Mouse (Mus musculus) cerebellum, adult 2 months (tissue): ENCODE results near the gene Birc2.

ENCODE experiments used
- CTCF ChIP-seq: fragments of 200-500 bp; IDR thresholded peaks from 2 replicates; pipeline ENCODE4 v1.5.1; 2011; ENCODE audit warnings: low read depth, mild to moderate bottlenecking, control low read depth, low read length, moderate library complexity, borderline replicate concordance; ENCODE audit not compliant: insufficient read depth
- POLR2A ChIP-seq: fragments of 200-500 bp; IDR thresholded peaks from 2 replicates; pipeline ENCODE4 v1.6.1; 2011; ENCODE audit warnings: low read length, control low read depth, borderline replicate concordance; ENCODE audit not compliant: insufficient read depth

DNA sequence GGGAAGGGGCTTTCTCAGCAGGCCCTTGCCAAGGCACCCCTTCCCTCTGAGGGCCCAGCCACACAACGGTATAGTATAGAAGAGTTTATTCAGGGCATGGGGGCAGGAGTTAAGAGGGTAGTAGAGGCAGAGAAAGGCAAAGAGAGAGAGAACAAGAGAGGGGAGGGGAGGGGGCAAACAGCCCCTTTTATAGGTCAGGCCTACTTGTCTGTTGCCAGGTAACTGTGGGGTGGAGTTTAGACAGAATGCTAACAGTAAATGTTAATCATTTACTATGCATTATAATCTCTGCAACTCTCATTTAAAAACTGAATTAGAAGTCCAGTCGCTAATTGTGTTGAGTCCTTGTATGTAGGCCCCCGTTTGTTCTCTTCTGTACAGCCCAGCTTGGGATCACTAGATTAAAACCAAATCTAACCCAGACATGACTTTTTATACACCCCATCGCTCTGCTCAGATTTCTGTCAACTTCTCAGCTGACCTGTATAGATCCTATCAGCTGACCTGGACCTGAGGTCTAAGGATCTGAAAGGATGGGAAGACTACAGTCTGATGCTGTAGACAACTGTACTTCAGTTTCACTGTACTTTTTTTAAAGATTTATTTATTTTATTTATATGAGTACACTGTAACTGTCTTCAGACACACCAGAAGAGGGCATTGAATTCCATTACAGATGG, 8.5 kb upstream of the Birc2 start:
- TF ChIP-seq CTCF (no peak), POLR2A (no peak)
